Mouse (Mus musculus) monocyte, adult 2 months (primary cell): Measurements from ENCODE around the gene Olfr479.
"Not testable (repeated sequence)": the region's sequence is repeated elsewhere in the genome, so short reads cannot be mapped to it uniquely, and the experiment has no call there.

Source experiments
- DNase-seq, 2 experiments: peaks; one replicate each; pipeline ENCODE4 v3.0.0; 2022; ENCODE audit warnings: low spot score in 2 of 2, low read depth in 1 of 2

Gene Olfr479

GRCm38 (mm10) chr7:108050393-108050792, at the start of gene Olfr479:
Gene Olfr479, plus strand, starts transcription at chr7:108050693.
- DNase-seq, result no peak

- DNase-seq, result not testable (repeated sequence)
Measured at GRCm38 (mm10) chr7:108014256-108014655, 36.2 kb upstream of the Olfr479 start.

GRCm38 (mm10) chr7:108033889-108034288, 16.6 kb upstream of the Olfr479 start, which contains the start of gene Olfr478:
Gene Olfr478, minus strand, starts transcription at chr7:108033989.
- DNase-seq, result no peak

GRCm38 (mm10) chr7:108067246-108067645, 16.8 kb downstream of the Olfr479 start, which contains the start of gene Olfr480:
Gene Olfr480, minus strand, starts transcription at chr7:108067346.
- DNase-seq, result no peak

GRCm38 (mm10) chr7:108079555-108079954, 29.1 kb downstream of the Olfr479 start, which contains the start of gene Olfr481:
Gene Olfr481, plus strand, starts transcription at chr7:108079855.
- no peak for DNase-seq

- no peak for DNase-seq
Measured at GRCm38 (mm10) chr7:108097486-108097885, 47.0 kb downstream of the Olfr479 start, which contains the start of gene Olfr482. Gene Olfr482, minus strand, starts transcription at chr7:108097586.

GRCm38 (mm10) chr7:108100549-108100948, 50.1 kb downstream of the Olfr479 start, which contains the start of gene Olfr483:
Gene Olfr483, plus strand, starts transcription at chr7:108100849.
- no peak for DNase-seq
